Comparison of ENCODE assay signal across 8 mouse cellular contexts in the genomic region with DNA sequence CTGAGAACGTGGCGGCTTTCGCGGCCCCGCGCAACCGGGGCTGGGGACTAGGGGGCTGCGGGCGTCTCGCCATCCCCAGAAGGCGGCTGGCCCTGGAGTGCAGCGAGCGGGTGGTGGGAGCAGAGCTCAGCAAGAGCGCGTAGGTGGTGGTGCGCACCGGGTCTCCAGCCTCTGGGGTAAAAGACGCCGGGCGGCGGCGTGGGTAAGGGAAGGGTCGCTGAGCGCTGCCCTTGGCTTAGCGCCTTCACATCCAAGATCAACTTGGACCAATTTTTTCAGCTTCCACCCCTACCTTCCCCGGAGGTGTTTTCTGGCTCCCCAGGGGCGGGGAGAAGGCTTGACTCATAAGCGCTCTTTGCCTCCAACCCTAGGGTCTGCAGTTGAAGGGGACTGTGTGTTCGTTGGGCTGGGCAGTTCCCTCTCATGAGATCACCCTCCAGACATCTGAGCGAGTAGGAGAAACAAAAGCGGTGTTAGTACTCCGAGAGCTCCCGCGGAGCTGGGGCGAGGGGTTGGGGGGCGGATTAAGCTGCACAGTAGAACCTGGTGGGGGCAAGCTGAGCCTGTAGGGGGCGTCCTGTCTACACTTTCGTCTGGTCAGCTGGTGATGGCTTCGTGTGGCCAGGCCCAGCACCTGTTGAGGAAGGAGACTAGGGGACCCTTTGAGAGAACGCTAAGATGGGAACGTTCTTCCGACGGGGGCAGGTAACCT. TPM values are rescaled to one million over a fixed set of nuclear protein-coding genes. Genes with fewer than 3 reads are reported as not detected.
DNase-seq lines count a peak whose midpoint lies in the region; ATAC-seq and TF ChIP-seq lines count a peak whose summit lies in the region.

No protein-coding gene starts in this region.

- H3K4me3 ChIP-seq in heart, embryonic 11.5 days (ENCODE audit: low read depth, low read length) = peak overlapping the region; percentile 68
- H3K4me3 ChIP-seq in intestine, embryonic 16.5 days (ENCODE audit: low read length) = peak overlapping the region; percentile 66
- H3K4me3 ChIP-seq in liver, embryonic 14.5 days (ENCODE audit: insufficient read depth in 1 of 2, low read depth in 2 of 2, low read length in 2 of 2) = peak overlapping the region; percentile 24 to 32; a peak in 2 of 4 replicates

- H3K36me3 ChIP-seq in heart, embryonic 11.5 days (ENCODE audit: control insufficient read depth, insufficient read depth, low read length) = no peaks in the 10 kb centered on the region
- no peaks in the 10 kb centered on the region for H3K36me3 ChIP-seq in intestine, embryonic 16.5 days (ENCODE audit: control insufficient read depth, insufficient read depth, low read length)
- H3K36me3 ChIP-seq in liver, embryonic 14.5 days (replicated peaks; ENCODE audit: control insufficient read depth, insufficient read depth, low read depth) = no peaks in the 10 kb centered on the region

- H3K27me3 ChIP-seq in heart, embryonic 11.5 days (ENCODE audit: control insufficient read depth, insufficient read depth, low read length) = peaks cover 64% of the 10 kb centered on the region
- peaks cover 52% of the 10 kb centered on the region for H3K27me3 ChIP-seq in intestine, embryonic 16.5 days (replicated peaks; ENCODE audit: control insufficient read depth, insufficient read depth, low read length)
- peaks cover 58% of the 10 kb centered on the region for H3K27me3 ChIP-seq in liver, embryonic 14.5 days (ENCODE audit: control insufficient read depth, insufficient read depth, low read length)

- TF ChIP-seq CTCF in liver, embryonic 14.5 days (IDR thresholded peaks at IDR 0.05; ENCODE audit: low read depth) = no peak

- peaks cover 9% of the 10 kb centered on the region; the same call in 1 of the 2 replicates for H3K4me1 ChIP-seq in heart, embryonic 11.5 days (ENCODE audit: control insufficient read depth, insufficient read depth, low read length)
- peaks cover 13% of the 10 kb centered on the region for H3K4me1 ChIP-seq in intestine, embryonic 16.5 days (ENCODE audit: control insufficient read depth, insufficient read depth, low read length)
- no peaks in the 10 kb centered on the region for H3K4me1 ChIP-seq in liver, embryonic 14.5 days (replicated peaks; ENCODE audit: control insufficient read depth in 2 of 2, insufficient read depth in 2 of 2, low read length in 1 of 2)

- no peak for TF ChIP-seq EP300 in liver, embryonic 14.5 days (IDR thresholded peaks at IDR 0.05; ENCODE audit: low read depth)

- no peak overlapping the region for H3K27ac ChIP-seq in heart, embryonic 11.5 days (ENCODE audit: low read depth, low read length)
- H3K27ac ChIP-seq in intestine, embryonic 16.5 days (ENCODE audit: low read length) = no peak overlapping the region; the same call in 1 of the 2 replicates
- no peak overlapping the region for H3K27ac ChIP-seq in liver, embryonic 14.5 days

- H3K4me2 ChIP-seq in heart, embryonic 11.5 days = peak overlapping the region; percentile 99
- peak overlapping the region; percentile 96 for H3K4me2 ChIP-seq in intestine, embryonic 16.5 days (ENCODE audit: low read depth, low read length)
- H3K4me2 ChIP-seq in liver, embryonic 14.5 days (ENCODE audit: low read depth) = peak overlapping the region; percentile 51

- DNase-seq in heart, adult 11 months = no peak
- DNase-seq in cerebellum, adult 8-10 months = peak; percentile 55
- peak; percentile 40 for DNase-seq in forelimb bud, embryonic 11.5 days (ENCODE audit: low read depth, low spot score)
- DNase-seq in liver, embryonic 14.5 days (ENCODE audit: low read depth in 3 of 3, low spot score in 3 of 3) = no peak
- peak; percentile 70 to 71 for DNase-seq in right cerebral cortex, adult 2 months (ENCODE audit: low spot score in 2 of 2)
- no peak for DNase-seq in thymus, postnatal 14 days

- ATAC-seq in heart, embryonic 11.5 days (replicated peaks; ENCODE audit: insufficient number of reproducible peaks, low FRiP score, low TSS enrichment) = no peak
- peak; percentile 58 for ATAC-seq in intestine, embryonic 16.5 days
- ATAC-seq in liver, embryonic 14.5 days (ENCODE audit: insufficient read depth) = no peak

- 1% methylated on average over 42 of the region's 43 CpGs for WGBS in heart, embryonic 11.5 days (ENCODE audit: insufficient replicate concordance)
- 2% methylated on average over 43 of the region's 43 CpGs for WGBS in intestine, embryonic 16.5 days
- 4% methylated on average over 43 of the region's 43 CpGs for WGBS in liver, embryonic 14.5 days (ENCODE audit: insufficient replicate concordance)

- peak overlapping the region; percentile 58 for H3K9ac ChIP-seq in heart, embryonic 11.5 days (ENCODE audit: low read depth, low read length)
- peak overlapping the region; percentile 66 for H3K9ac ChIP-seq in intestine, embryonic 16.5 days (ENCODE audit: low read depth, low read length)
- no peak overlapping the region for H3K9ac ChIP-seq in liver, embryonic 14.5 days (replicated peaks)

- no peaks in the 10 kb centered on the region for H3K9me3 ChIP-seq in heart, embryonic 11.5 days (replicated peaks; ENCODE audit: control insufficient read depth, low read length)
- no peaks in the 10 kb centered on the region for H3K9me3 ChIP-seq in intestine, embryonic 16.5 days (ENCODE audit: control insufficient read depth, low read length)
- no peaks in the 10 kb centered on the region for H3K9me3 ChIP-seq in liver, embryonic 14.5 days (ENCODE audit: control insufficient read depth, low read length)

RNA-seq across cellular contexts. Expression of gene Galnt16, which starts 1.7 kb away (rescaled TPM):
- 1.0 and 1.3 TPM in 2 replicates for polyA plus RNA-seq in heart, embryonic 11.5 days (2014; fragmentation: Nextera tagmentation; extraction: Ambion mirVana)
- 8.1 and 8.4 TPM in 2 replicates for polyA plus RNA-seq in intestine, embryonic 16.5 days (2015; fragmentation: Nextera tagmentation; extraction: Ambion mirVana)
- polyA plus RNA-seq in liver, embryonic 14.5 days (2012; rRNA removed) = 0.05 and 0.07 TPM in 2 replicates
- polyA plus RNA-seq in liver, embryonic 14.5 days (2014; fragmentation: Nextera tagmentation; extraction: Ambion mirVana) = 0.04 TPM in 1 of 2 replicates, not detected in the other

RNA-seq across cellular contexts. Expression of gene Exd2, which starts 56.9 kb away (rescaled TPM):
- 21.2 and 22.3 TPM in 2 replicates for polyA plus RNA-seq in heart, embryonic 11.5 days (2014; fragmentation: Nextera tagmentation; extraction: Ambion mirVana)
- 21.0 and 21.2 TPM in 2 replicates for polyA plus RNA-seq in intestine, embryonic 16.5 days (2015; fragmentation: Nextera tagmentation; extraction: Ambion mirVana)
- 3.7 and 4.2 TPM in 2 replicates for polyA plus RNA-seq in liver, embryonic 14.5 days (2012; rRNA removed)
- polyA plus RNA-seq in liver, embryonic 14.5 days (2014; fragmentation: Nextera tagmentation; extraction: Ambion mirVana) = 5.1 and 5.5 TPM in 2 replicates

Comparison
In these comparisons a context has a peak if more than half of its experiments do, and no peak if none do; other contexts are left out.
1. DNase-seq: peak in cerebellum, adult 8-10 months (single experiment), forelimb bud, embryonic 11.5 days (single experiment) and right cerebral cortex, adult 2 months (2 of 2); none in heart, adult 11 months (single experiment), liver, embryonic 14.5 days (0 of 3) and thymus, postnatal 14 days (single experiment).
2. Peak in every context shown above with its lines, with median percentiles within 50 percentile points of each other: H3K4me2 ChIP-seq and H3K4me3 ChIP-seq.